Mouse (Mus musculus) cerebellum, adult 9-11 months (tissue): ENCODE results near the gene Usp32.

Source experiments
- DNase-seq: peaks from one replicate; pipeline ENCODE4 v3.0.0; 2022

The Usp32 gene

DNA sequence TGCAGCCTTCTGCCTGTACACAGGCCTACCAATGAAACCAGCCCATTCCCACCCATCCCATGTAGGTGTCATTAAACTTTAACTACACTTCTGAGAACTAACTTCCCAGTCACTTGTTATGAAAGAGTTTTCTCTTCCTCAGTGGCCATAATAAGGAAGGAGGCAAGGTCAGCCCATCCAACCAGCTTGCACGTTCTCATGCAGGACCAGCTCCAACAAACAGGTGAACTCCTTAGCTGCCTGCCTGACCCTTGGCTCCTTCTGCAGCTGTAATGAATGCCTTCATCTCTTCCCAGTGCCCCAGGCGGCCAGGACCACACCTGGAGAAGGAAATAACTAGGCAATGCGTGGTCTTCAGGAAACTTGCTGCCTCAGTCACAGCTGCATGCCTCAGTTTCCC is 194.1 kb downstream of the Usp32 start:
- no peak for DNase-seq

DNA sequence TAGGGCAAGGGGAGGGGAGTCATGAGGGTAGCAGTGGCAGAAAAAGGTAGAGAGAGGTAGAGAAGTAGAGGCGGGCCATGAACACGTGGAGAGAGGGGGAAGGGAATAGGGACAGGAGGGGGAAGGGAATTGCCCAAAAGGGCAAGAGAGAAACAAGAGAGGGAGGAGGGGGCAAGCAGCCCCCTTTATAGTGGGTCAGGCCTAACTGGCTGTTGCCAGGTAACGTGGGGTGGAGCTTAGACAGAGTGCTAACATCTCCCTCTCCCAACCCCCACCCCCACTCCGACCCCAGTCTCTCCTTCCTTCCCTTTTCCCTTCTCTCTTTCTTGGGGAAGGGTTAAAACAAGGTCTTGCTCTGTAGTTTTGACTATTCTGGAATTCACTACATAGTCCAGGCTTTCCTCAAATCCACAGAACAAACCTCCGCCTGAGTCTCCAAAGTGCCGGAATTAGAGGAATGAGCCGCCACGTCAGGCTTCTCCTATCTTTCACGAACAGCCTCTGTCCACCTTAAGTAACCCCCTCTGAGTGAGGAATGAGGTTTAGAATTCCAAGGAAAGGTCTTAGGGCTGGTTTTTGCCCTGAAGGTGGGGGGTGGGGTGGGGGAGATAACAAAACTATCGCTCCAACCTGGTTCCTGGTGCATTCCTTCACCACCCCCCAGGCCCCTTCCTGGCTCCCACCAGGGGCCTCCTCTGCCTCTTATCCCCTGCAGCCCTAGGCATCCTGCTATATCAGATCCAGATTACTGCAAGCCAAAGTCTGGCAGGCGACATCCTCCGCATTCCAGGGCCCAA is 195.1 kb downstream of the Usp32 start:
- DNase-seq, result no peak

DNA sequence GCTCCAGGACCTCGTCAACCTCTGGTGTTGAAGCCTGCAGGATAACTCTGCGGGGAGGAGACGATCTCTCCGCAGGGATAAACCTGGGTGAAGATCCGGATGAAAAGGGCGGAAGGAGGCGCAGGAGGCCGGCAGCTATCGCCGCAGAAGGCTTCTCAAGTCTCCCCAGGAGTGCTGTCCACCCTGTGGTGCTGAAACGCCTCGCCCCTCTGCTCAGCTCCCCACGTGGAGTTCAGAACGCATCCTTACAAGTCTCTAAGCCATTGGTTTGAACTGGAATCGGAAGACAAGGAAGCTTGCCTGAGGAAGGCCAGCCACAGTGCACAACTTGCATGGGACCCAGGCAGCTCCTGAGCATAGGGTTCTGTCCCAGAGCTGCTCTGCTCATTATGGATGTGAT is 196.0 kb downstream of the Usp32 start:
- no peak for DNase-seq

DNA sequence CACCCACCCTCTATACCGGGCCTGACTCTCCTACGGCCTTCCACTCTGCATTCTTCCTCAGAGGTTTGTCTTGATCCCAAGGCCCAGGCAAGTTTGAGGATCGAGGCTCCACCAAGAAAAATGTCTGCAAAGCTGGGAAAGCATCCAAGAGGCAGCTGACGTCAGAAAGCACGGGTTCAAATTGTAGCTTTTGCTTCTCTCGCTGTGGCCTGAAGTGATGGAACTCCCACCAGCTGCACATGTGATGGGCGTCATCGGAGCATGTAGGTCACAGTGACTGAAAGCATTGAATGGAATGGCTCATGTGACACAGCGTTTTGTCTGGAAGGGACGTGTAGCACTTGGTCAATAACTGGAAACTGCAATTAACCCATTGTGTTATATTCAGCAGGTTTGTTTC is 199.8 kb downstream of the Usp32 start:
- DNase-seq, result no peak

DNA sequence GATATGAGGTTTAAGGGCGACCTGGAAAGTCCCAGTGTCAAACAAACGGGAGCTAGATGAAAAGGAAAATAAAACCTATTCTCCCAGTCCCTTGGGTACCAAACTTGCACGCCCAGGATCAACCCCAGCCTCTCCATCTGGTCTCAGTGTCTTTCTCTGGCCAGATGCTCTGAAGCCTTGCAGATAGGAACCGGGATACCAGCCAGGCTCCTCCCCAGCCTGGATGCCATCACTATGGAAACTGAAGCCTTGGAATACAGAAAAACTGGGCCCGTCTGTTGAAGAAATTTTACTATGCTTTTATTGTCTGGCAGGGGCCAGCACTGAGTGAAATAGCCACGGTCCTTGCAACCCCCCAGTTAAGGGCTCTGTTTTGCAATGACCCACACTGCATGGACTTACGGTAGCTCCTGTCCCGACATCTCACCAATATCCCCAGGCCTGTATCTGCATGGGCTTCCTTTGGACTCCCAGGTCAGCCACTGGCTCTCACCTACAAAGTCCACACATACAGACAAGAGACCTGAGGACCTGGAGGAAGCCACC is 200.4 kb downstream of the Usp32 start:
- DNase-seq, result no peak
